Mouse (Mus musculus): ENCODE results near the gene Gnb3. TPM values are rescaled to one million over a fixed set of nuclear protein-coding genes. Genes with fewer than 3 reads are reported as not detected.

Gnb3 gene
- total RNA-seq (2023; ENCODE audit: inconsistent age) = 0.29 to 0.30 TPM in 2 of 4 replicates, not detected in the others

DNA sequence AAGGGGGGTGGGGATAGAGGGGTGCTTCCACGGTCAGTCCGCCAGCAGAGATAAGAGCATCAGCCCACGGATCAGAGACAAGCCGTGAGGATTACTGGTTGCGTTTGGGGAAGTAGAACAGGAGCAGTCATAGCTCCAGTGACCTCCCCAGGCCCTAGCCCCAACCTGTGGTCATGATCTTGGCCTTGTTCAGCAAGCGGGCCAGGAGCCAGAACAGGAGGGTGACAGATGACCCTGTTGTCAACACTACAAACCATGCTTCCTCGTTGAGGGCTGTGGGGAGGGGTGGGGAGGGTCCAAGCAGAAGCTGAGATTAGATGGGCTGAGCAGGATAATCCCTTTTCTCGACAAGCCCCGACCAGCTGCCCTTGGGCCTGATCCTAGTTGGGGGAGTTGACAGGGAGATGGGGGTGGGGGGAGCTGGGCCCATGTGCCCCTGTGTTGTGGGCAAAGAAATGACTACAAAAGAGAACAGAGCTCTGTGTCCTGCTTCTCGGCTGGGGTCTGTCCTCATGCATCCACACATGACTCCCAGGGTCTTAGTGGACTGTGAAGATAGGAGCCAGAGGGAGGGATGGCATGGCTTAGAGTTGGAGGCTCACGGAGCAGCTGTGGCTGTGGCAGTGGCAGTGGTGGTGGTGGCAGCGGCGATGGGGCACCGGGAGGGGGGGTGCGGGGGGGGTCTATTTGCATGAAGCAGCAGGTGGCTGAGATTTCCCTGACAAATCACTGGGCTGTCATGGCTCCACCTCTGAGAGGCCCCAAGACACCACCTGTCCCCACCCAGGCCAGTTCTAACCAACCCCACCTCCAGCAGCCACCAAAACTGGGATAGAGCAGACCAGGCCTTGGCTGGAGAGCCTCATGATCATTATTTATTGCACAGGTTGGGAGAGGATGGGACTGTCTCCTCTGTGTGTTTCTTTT, at the start of gene Gnb3:
Gene Gnb3 (minus strand): TSS at position 35 of the 927 bp plus-strand sequence.

GRCm38 (mm10) chr6:124887986-124888385, 47.9 kb upstream of the Gnb3 start, which contains the start of gene Cd4:
Gene Cd4 (minus strand): TSS chr6:124888221.

DNA sequence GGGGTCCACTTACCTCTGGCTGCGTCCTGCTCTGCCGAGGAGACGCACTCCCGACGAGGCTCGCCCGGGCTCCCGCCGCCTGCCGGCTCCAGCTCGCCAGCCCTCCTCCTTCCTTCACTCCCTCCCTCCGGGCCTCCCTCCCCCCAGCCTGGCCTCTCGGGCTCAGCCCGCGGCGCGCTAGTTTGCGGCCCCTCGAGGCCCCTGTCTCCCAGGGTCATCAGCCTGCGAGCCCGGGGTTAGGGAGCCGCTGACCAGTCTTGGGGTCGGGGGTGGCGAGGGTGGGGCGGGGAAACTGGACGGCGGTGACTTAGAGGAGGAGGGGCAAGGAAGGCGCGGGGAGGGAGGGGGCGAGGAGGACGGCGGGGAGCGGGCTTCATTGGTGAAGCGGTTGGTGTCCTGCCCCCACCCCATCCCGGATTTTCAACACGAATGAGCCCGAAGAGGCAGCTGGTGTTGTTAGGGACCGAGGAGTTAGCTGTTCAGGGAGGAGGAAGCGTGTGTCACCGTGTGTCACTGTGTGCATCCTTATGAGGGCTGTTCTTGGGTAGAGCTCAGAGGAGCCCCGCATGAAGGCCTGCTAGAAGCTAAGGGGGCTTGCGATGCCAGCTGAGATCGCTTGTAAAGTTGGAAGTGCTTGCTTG, 23.7 kb upstream of the Gnb3 start, which contains the start of gene Gpr162:
Gene Gpr162 (minus strand): TSS at position 326 of the 641 bp plus-strand sequence.

GRCm38 (mm10) chr6:124856916-124857839, 17.1 kb upstream of the Gnb3 start, which contains the start of gene P3h3:
Gene P3h3 (minus strand): TSS chr6:124857752.

DNA sequence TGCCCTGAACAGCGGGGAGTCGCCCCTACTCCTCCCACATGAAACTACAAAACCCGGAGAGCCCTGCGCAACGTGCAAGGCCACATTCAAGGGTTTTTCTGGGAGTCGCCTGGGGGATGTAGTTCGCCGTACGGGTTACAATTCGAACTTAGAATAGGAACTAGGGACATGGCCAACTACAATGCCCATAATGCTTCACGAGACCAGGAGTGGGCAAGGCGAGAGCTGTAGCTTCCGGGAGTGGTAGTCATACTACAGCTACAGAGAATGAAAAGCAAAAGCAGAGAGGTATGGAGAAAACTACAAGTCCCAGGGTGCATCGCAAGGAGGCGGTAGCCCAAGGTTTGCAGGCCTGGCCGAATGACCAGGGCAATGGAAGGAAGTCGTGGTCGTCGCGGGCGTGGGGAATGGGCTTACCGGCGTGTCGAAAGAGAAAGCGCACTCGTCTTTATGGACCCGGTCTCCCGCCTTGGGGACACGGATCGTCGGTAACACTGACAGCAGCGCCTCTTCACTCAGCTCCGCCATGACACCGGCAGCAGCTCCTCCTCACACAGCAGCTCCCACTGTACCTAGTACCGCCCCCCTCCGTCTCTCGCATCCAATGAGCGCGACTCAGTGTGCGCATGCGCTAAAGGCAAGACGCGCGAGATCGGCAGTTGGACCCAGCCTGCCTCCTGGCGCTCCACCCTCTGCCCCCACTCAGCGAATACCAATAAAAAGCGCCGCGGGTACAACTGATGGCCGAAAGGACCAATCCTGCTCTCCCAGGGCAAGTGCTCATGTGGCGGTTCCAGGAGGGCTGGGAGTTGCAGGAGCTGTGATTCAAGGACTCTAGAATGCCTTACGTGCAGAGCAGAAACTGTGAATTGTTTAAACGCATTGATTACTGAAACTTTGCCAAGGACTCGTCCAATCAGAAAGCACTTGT, 10.9 kb downstream of the Gnb3 start, which contains the start of the genes Usp5 and Cdca3:
Gene Usp5 (minus strand): TSS at position 617 of the 931 bp plus-strand sequence.
Gene Cdca3 (plus strand): TSS at position 680 of the 931 bp plus-strand sequence.

DNA sequence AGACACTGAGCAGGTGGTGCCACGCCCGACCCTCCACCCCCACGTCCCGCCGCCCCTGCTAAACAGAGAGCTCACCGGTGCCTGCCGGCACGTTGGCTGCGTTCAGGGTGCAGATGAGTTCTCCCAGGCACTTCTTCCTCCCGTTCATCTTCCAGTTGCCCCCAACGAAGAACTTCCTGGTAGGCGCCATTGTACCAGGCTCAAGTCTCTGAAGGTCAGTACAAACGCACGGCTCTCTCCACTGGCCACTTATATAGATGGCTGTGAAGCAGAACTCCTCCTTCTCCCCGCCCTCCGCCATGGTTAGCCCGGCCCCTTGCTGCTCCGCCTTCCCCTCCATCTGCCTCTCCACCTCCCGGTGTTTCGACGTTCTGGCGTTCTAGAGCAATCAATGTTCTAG, 26.1 kb downstream of the Gnb3 start, which contains the start of gene Tpi1:
Gene Tpi1 (minus strand): TSS at position 364 of the 400 bp plus-strand sequence.

DNA sequence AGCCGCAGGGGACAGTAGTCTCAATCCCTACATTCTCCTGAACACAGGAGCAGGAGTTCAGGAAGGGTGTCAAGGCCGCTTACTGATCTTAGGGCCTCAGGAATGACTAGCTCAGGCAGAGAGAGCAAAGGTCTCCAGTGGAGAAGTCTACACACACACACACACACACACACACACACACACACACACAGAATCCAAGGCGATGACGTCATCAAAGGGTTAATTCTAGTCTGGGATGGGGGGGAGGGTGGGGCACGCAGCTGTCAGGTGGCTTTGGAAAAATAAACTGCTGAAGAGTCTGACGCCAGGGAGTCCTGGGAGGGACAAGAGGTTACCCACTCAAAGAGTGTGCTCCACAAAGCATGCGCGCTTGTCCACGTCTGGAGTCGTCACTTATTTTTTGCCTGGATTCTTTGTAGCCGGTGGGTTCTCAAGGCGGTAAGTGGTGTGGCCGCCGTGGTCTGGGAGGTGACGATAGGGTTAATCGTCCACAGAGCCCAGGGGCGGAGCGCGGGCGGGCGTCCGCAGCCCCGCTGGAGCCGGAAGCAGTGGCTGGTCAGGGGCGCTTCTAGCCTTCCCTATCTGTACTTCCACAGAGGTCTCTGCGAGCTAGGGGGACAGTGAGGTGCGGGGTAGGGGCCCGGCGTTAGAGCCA, 31.6 kb downstream of the Gnb3 start, which contains the start of gene Spsb2:
Gene Spsb2 (plus strand): TSS at position 304 of the 655 bp plus-strand sequence.

Other genes starting within 250 kb of the Gnb3 start
- gene C1s2, start 204.2 kb downstream of the Gnb3 start, total RNA-seq (2023; ENCODE audit: inconsistent age) = not detected in 4 replicates
- 44.7 to 51.8 TPM (median 50.1 TPM) in 4 replicates for gene Lpcat3, start 177.2 kb downstream of the Gnb3 start, total RNA-seq (2023; ENCODE audit: inconsistent age)
- gene Emg1, start 128.1 kb downstream of the Gnb3 start, total RNA-seq (2023; ENCODE audit: inconsistent age) = 116 to 132 TPM (median 125 TPM) in 4 replicates
- 223 to 242 TPM (median 231 TPM) in 4 replicates for gene Phb2, start 127.9 kb downstream of the Gnb3 start, total RNA-seq (2023; ENCODE audit: inconsistent age)
- 597 to 656 TPM (median 630 TPM) in 4 replicates for gene Ptpn6, start 101.6 kb downstream of the Gnb3 start, total RNA-seq (2023; ENCODE audit: inconsistent age)
- 253 to 263 TPM (median 258 TPM) in 4 replicates for gene Grcc10, start 98.9 kb downstream of the Gnb3 start, total RNA-seq (2023; ENCODE audit: inconsistent age)
- gene Gm45234, start 84.3 kb downstream of the Gnb3 start, total RNA-seq (2023; ENCODE audit: inconsistent age) = 0.16 to 2.3 TPM in 2 of 4 replicates, not detected in the others
- 21.1 to 30.7 TPM (median 28.7 TPM) in 4 replicates for gene Atn1, start 83.8 kb downstream of the Gnb3 start, total RNA-seq (2023; ENCODE audit: inconsistent age)
- 3.9 to 7.0 TPM (median 6.0 TPM) in 4 replicates for gene Eno2, start 70.6 kb downstream of the Gnb3 start, total RNA-seq (2023; ENCODE audit: inconsistent age)
- 3.5 to 4.3 TPM (median 3.9 TPM) in 4 replicates for gene Lrrc23, start 60.5 kb downstream of the Gnb3 start, total RNA-seq (2023; ENCODE audit: inconsistent age)
- 4.3 to 8.0 TPM (median 5.3 TPM) in 4 replicates for gene Spsb2, start 31.6 kb downstream of the Gnb3 start, total RNA-seq (2023; ENCODE audit: inconsistent age)
- 53.5 to 62.9 TPM (median 57.4 TPM) in 4 replicates for gene Tpi1, start 26.0 kb downstream of the Gnb3 start, total RNA-seq (2023; ENCODE audit: inconsistent age)
- 67.6 to 86.7 TPM (median 79.3 TPM) in 4 replicates for gene Usp5, start 10.8 kb downstream of the Gnb3 start, total RNA-seq (2023; ENCODE audit: inconsistent age)
- gene Cdca3, start 10.7 kb downstream of the Gnb3 start, total RNA-seq (2023; ENCODE audit: inconsistent age) = 2.7 to 6.3 TPM (median 4.4 TPM) in 4 replicates
- 0.19 to 0.51 TPM in 2 of 4 replicates, not detected in the others for gene P3h3, start 17.5 kb upstream of the Gnb3 start, total RNA-seq (2023; ENCODE audit: inconsistent age)
- gene Gpr162, start 23.7 kb upstream of the Gnb3 start, total RNA-seq (2023; ENCODE audit: inconsistent age) = 0.51 to 0.99 TPM (median 0.79 TPM) in 4 replicates
- gene Cd4, start 47.9 kb upstream of the Gnb3 start, total RNA-seq (2023; ENCODE audit: inconsistent age) = 0.35 to 0.93 TPM (median 0.60 TPM) in 4 replicates
- 0.26 to 0.69 TPM (median 0.48 TPM) in 4 replicates for gene Lag3, start 71.4 kb upstream of the Gnb3 start, total RNA-seq (2023; ENCODE audit: inconsistent age)
- gene Ptms, start 79.8 kb upstream of the Gnb3 start, total RNA-seq (2023; ENCODE audit: inconsistent age) = 42.1 to 57.3 TPM (median 46.3 TPM) in 4 replicates
- 97.3 to 112 TPM (median 105 TPM) in 4 replicates for gene Mlf2, start 91.1 kb upstream of the Gnb3 start, total RNA-seq (2023; ENCODE audit: inconsistent age)
- gene Cops7a, start 125.3 kb upstream of the Gnb3 start, total RNA-seq (2023; ENCODE audit: inconsistent age) = 51.9 to 60.4 TPM (median 54.0 TPM) in 4 replicates
- 0.22 to 0.58 TPM (median 0.24 TPM) in 3 of 4 replicates, not detected in the other for gene Pianp, start 156.4 kb upstream of the Gnb3 start, total RNA-seq (2023; ENCODE audit: inconsistent age)
- 93.2 to 96.8 TPM (median 95.4 TPM) in 4 replicates for gene Zfp384, start 168.9 kb upstream of the Gnb3 start, total RNA-seq (2023; ENCODE audit: inconsistent age)
- gene Ing4, start 199.5 kb upstream of the Gnb3 start, total RNA-seq (2023; ENCODE audit: inconsistent age) = 78.0 to 92.0 TPM (median 85.9 TPM) in 4 replicates
- gene Acrbp, start 209.4 kb upstream of the Gnb3 start, total RNA-seq (2023; ENCODE audit: inconsistent age) = 11.9 to 20.6 TPM (median 13.3 TPM) in 4 replicates
- gene Lpar5, start 227.6 kb upstream of the Gnb3 start, total RNA-seq (2023; ENCODE audit: inconsistent age) = 11.6 to 15.7 TPM (median 14.9 TPM) in 4 replicates